Mouse (Mus musculus): ENCODE data around the gene Ano10. TPM values are rescaled to one million over a fixed set of nuclear protein-coding genes. Genes with fewer than 3 reads are reported as not detected.

The Ano10 gene
- polyA plus RNA-seq (2014; fragmentation: Illumina TruSeq; extraction: RNeasy Lipid Tissue Mini Kit (QIAGEN cat#74804); ENCODE audit: low read depth, low replicate concordance) = 15.0 TPM

DNA sequence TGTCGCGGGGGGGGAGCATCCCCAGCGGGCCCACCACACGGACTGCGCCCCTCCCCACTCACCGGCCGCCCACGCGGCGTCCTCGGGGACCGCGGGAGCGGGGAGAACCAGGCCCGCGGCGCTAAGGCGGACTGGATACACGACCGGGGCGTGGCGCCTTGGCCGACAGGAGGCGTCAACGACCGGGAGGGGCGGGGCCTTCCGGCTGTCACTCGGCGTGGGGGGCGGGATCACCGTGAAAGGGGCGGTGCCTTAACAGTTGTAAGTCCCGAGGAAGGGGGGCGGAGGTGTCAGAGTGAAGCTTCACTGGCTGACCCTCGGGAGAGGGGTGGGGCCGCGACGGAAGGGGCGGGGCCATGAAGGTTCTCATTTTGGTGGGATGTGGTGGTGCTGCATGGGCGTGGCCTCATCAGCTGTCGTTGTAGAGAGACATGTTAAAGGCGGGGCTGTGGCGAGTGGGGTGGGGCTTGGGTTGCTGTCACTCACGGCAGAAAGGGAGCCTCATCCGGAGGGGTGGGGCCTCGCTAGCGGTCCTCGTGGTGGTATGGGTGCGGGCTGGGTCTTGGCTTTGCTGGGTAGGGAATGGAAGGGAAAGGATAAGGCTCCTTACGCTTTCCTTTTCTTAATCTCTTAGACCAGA is at the start of gene Ano10:
Gene Ano10 (minus strand): TSS at position 182 of the 640 bp plus-strand sequence.

Other genes starting within 250 kb of the Ano10 start
- gene Snrk, start 177.2 kb downstream of the Ano10 start, polyA plus RNA-seq (2014; fragmentation: Illumina TruSeq; extraction: RNeasy Lipid Tissue Mini Kit (QIAGEN cat#74804); ENCODE audit: low read depth, low replicate concordance) = 71.1 TPM
- gene Abhd5, start 57.2 kb upstream of the Ano10 start, polyA plus RNA-seq (2014; fragmentation: Illumina TruSeq; extraction: RNeasy Lipid Tissue Mini Kit (QIAGEN cat#74804); ENCODE audit: low read depth, low replicate concordance) = 92.9 TPM

Measured in kidney, adult 10 weeks (tissue).